Mouse (Mus musculus): ENCODE measurements around the gene Gm47985.

DNA sequence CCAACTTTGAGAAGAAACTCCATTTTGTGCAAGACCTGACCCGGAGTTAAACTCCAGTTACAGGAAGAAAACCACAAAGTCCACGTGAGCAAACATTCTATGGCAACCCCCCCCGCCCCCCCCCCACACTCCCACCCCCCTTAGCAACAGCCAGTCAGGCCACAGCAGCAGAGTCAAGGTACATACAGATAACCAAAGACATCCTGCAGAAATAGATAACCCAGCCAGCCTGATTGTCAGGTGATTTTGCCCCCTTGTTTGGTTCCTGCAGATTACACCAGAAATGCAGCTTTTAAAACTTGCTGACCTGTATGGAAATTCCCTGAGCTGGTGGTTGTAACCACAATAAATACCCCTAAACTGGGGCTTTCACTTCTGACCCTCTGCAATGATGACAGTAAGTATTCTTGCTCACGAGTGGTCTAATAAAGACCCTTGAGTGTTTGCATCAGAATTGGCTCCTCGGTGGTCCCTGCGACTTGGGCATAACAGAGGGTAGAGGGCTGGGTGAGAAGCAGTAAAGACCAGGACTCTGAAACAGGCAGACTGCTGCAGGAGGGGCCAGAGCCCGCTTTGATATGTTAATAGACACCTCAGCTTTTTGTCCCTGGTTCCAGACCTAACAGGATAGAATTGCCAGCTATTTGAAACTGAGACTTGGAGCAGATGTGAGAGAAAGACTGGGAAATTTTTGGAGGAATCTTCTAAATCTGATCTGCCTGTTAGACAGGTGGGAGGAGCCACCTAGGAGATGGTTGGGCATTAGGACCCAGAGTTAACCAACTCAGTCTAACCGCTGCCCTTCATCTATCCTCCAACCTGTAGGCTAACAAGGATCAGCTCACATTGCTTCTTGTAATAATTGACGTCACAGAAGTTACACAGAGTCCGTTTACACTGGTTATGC lies 5.1 kb upstream of the Gm47985 start:
- TF ChIP-seq CTCF (IDR thresholded peaks at IDR 0.05): no peak
- no peak for TF ChIP-seq POLR2A (IDR thresholded peaks at IDR 0.05; ENCODE audit: insufficient read depth, low read depth, low read length)
